Mouse (Mus musculus): ENCODE measurements around the gene Smap1. TPM values are rescaled to one million over a fixed set of nuclear protein-coding genes. Genes with fewer than 3 reads are reported as not detected.

The Smap1 gene
- total and polyA plus RNA-seq, 2 experiments from 2014 or later: 27.4 to 27.8 TPM

DNA sequence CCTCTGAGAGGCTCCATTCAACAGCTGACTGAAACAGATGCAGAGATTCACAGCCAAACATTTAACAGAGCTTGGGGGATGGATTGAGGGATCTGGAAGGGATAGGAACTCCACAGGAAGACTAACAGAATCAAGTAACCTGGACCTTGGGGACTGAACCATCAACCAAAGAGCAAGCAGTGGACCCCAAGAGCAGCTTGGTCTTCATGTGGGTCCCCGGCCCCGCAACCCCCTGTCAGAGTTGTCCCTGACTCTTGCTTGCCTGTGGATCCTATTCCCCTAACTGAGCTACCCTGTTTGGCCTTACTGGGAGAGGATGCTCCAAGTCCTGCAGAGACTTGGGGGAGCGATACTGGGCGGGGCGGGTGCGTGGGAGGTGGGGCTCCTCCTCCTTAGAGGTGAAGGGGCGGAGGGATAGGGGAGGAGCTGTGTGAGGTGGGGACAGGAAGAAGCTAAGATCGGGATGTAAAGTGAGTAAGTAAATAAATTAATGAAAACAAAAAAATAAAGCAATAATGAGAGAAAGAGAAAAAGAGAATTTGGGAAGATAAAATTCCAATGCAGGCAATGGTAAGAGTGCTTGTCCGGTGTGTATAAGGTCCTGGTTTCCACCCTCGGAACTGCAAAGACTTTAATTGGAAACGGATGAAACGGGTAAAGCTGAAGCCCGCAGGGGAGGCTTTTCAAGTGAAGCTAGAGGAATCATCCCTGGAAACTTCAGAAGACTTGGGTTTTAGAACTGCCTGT, 36.7 kb upstream of the Smap1 start:
- DNase-seq (ENCODE audit: low spot score): no peak
- ATAC-seq (ENCODE audit: insufficient read depth, low read depth): no peak
- H3K36me3 ChIP-seq (replicated peaks; ENCODE audit: control insufficient read depth, insufficient read depth, low read length): no peaks in the 10 kb centered on the region
- H3K4me1 ChIP-seq (ENCODE audit: control insufficient read depth, insufficient read depth): no peaks in the 10 kb centered on the region
- H3K27ac ChIP-seq (ENCODE audit: low read depth): no peak overlapping the region
- no peaks in the 10 kb centered on the region for H3K27me3 ChIP-seq (ENCODE audit: control insufficient read depth, insufficient read depth, low read length)
- TF ChIP-seq CTCF (IDR thresholded peaks at IDR 0.05; ENCODE audit: low read depth) (no peak), EP300 (IDR thresholded peaks at IDR 0.05; ENCODE audit: low read depth) (no peak)
- no peak overlapping the region for H3K9ac ChIP-seq (replicated peaks; ENCODE audit: low read depth, low read length)
- no peaks in the 10 kb centered on the region for H3K9me3 ChIP-seq (replicated peaks; ENCODE audit: control insufficient read depth, low read length)
- 12% methylated on average over 13 of the region's 13 CpGs for WGBS
- peak overlapping the region; percentile 23 for H3K4me3 ChIP-seq (ENCODE audit: low read depth, low read length)
- peak overlapping the region; percentile 48 for H3K4me2 ChIP-seq (ENCODE audit: low read depth, low read length)

DNA sequence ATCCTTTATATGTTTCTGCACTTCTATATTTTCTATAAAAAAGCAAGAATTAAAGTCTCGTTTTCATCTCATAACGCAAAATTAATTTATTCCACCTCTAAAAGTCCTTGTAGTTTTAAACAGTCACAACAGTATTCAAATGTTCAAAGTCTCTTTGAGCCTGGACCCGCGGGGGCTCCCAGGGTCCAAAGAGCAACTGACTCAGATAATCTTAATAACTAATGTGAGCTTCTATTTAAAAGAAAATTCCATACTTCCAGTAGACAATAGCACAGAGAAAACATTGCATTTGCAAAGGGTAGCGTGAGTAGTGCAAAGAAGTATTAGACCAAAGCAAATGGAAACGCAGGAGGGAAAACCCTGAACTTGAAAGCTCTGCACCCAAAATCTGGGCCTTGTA, 36.0 kb upstream of the Smap1 start:
- Histone ChIP-seq H3K36me3 (replicated peaks; ENCODE audit: control insufficient read depth, insufficient read depth, low read length) (no peaks in the 10 kb centered on the region), H3K4me3 (ENCODE audit: low read depth, low read length) (no peak overlapping the region), H3K4me2 (ENCODE audit: low read depth, low read length) (no peak overlapping the region), H3K9ac (replicated peaks; ENCODE audit: low read depth, low read length) (no peak overlapping the region), H3K4me1 (ENCODE audit: control insufficient read depth, insufficient read depth) (no peaks in the 10 kb centered on the region), H3K9me3 (replicated peaks; ENCODE audit: control insufficient read depth, low read length) (no peaks in the 10 kb centered on the region), H3K27ac (ENCODE audit: low read depth) (no peak overlapping the region), H3K27me3 (ENCODE audit: control insufficient read depth, insufficient read depth, low read length) (no peaks in the 10 kb centered on the region)
- no peak for DNase-seq (ENCODE audit: low spot score)
- ATAC-seq (ENCODE audit: insufficient read depth, low read depth): no peak
- 85% methylated on average over 6 of the region's 6 CpGs for whole genome bisulfite sequencing
- TF ChIP-seq CTCF (IDR thresholded peaks at IDR 0.05; ENCODE audit: low read depth) (no peak), EP300 (IDR thresholded peaks at IDR 0.05; ENCODE audit: low read depth) (no peak)

GRCm38 (mm10) chr1:23955539-23955938, 33.4 kb upstream of the Smap1 start:
- no peak for TF ChIP-seq EP300 (IDR thresholded peaks at IDR 0.05; ENCODE audit: low read depth)
- no peak for TF ChIP-seq CTCF (IDR thresholded peaks at IDR 0.05; ENCODE audit: low read depth)
- no peak for DNase-seq (ENCODE audit: low spot score)
- H3K4me1 ChIP-seq (ENCODE audit: control insufficient read depth, insufficient read depth): no peaks in the 10 kb centered on the region
- no peak for ATAC-seq (ENCODE audit: insufficient read depth, low read depth)
- no peak overlapping the region for H3K4me2 ChIP-seq (ENCODE audit: low read depth, low read length)
- H3K9ac ChIP-seq (replicated peaks; ENCODE audit: low read depth, low read length): no peak overlapping the region
- no peaks in the 10 kb centered on the region for H3K27me3 ChIP-seq (ENCODE audit: control insufficient read depth, insufficient read depth, low read length)
- WGBS: 81% methylated on average over 4 of the region's 4 CpGs
- H3K27ac ChIP-seq (ENCODE audit: low read depth): no peak overlapping the region
- H3K36me3 ChIP-seq (replicated peaks; ENCODE audit: control insufficient read depth, insufficient read depth, low read length): no peaks in the 10 kb centered on the region
- no peaks in the 10 kb centered on the region for H3K9me3 ChIP-seq (replicated peaks; ENCODE audit: control insufficient read depth, low read length)
- H3K4me3 ChIP-seq (ENCODE audit: low read depth, low read length): no peak overlapping the region

DNA sequence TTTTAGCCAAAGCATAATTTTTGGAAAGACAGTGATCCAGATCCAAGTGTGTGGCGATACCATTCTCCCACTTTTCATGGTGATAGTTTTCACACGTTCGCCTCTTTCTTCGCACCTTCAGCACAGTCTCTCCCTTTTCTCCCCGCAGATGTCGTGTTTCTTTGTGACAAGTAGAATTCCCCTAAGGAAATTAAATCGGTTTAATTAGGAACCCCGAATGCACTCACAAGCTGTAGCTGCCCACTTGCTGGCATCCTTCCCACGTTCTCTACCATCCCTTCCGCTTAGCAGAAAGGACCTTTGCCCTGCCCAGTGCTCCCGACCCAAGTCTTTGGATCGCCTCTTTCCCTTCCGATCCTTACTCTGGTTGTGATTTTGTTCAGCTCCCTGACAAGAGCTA, 31.8 kb upstream of the Smap1 start:
- DNase-seq (ENCODE audit: low spot score) (no peak), ATAC-seq (ENCODE audit: insufficient read depth, low read depth) (no peak)
- Histone ChIP-seq H3K4me3 (ENCODE audit: low read depth, low read length) (no peak overlapping the region), H3K4me2 (ENCODE audit: low read depth, low read length) (no peak overlapping the region), H3K27me3 (ENCODE audit: control insufficient read depth, insufficient read depth, low read length) (no peaks in the 10 kb centered on the region), H3K9me3 (replicated peaks; ENCODE audit: control insufficient read depth, low read length) (no peaks in the 10 kb centered on the region), H3K27ac (ENCODE audit: low read depth) (no peak overlapping the region), H3K9ac (replicated peaks; ENCODE audit: low read depth, low read length) (no peak overlapping the region), H3K36me3 (replicated peaks; ENCODE audit: control insufficient read depth, insufficient read depth, low read length) (no peaks in the 10 kb centered on the region), H3K4me1 (ENCODE audit: control insufficient read depth, insufficient read depth) (no peaks in the 10 kb centered on the region)
- 83% methylated on average over 13 of the region's 13 CpGs for WGBS
- TF ChIP-seq CTCF (IDR thresholded peaks at IDR 0.05; ENCODE audit: low read depth): no peak
- TF ChIP-seq EP300 (IDR thresholded peaks at IDR 0.05; ENCODE audit: low read depth): no peak

- no peak overlapping the region for H3K4me2 ChIP-seq (ENCODE audit: low read depth, low read length)
- ATAC-seq (ENCODE audit: insufficient read depth, low read depth) (no peak), DNase-seq (ENCODE audit: low spot score) (no peak)
- no peak overlapping the region for H3K27ac ChIP-seq (ENCODE audit: low read depth)
- TF ChIP-seq CTCF (IDR thresholded peaks at IDR 0.05; ENCODE audit: low read depth) (no peak), EP300 (IDR thresholded peaks at IDR 0.05; ENCODE audit: low read depth) (no peak)
- H3K4me3 ChIP-seq (ENCODE audit: low read depth, low read length): no peak overlapping the region
- H3K4me1 ChIP-seq (ENCODE audit: control insufficient read depth, insufficient read depth): no peaks in the 10 kb centered on the region
- 82% methylated on average over 15 of the region's 15 CpGs for WGBS
- H3K27me3 ChIP-seq (ENCODE audit: control insufficient read depth, insufficient read depth, low read length): no peaks in the 10 kb centered on the region
- no peak overlapping the region for H3K9ac ChIP-seq (replicated peaks; ENCODE audit: low read depth, low read length)
- H3K36me3 ChIP-seq (replicated peaks; ENCODE audit: control insufficient read depth, insufficient read depth, low read length): no peaks in the 10 kb centered on the region
- no peaks in the 10 kb centered on the region for H3K9me3 ChIP-seq (replicated peaks; ENCODE audit: control insufficient read depth, low read length)
These were observed 26.9 kb upstream of the Smap1 start for GRCm38 (mm10) chr1:23948778-23949699.

Measured in heart, postnatal 0 days (tissue).